25 mouse cellular contexts compared by ENCODE assay signal in the genomic region with DNA sequence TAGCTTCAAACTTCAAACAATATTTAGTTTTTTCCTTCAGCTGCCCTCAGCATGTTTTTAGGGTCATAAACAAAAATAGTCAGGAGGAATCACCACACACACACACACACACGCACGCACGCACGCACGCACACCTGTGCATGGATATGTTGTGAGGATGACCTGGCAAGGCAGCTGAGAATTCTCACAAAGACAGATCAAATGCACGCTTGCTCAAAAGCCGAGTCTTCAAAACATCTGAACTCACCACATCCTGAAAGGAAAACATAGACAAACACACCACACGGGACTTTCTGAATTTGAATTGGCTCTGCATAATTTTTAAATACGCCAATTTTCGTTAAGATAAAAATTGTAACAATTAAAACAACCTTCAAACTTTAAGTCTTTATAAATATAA. TPM values are rescaled to one million over a fixed set of nuclear protein-coding genes. Genes with fewer than 3 reads are reported as not detected.
DNase-seq lines count a peak whose midpoint lies in the region; ATAC-seq and TF ChIP-seq lines count a peak whose summit lies in the region.
"Had no signal": no experiment of that assay in that cellular context is flagged by ENCODE, and none has a peak within 500 bp of the region (broad histone marks: within the 10 kb centered on the region; RNA-seq: fewer than 3 reads in every experiment).

No protein-coding gene starts in this region.

- no peak overlapping the region for H3K27ac ChIP-seq in cerebellum, adult 2 months (ENCODE audit: insufficient read depth, low read length)
- H3K27ac ChIP-seq in forebrain, embryonic 10.5 days: no peak overlapping the region
- H3K27ac ChIP-seq: forebrain, embryonic 15.5 days; heart, adult 2 months; hindbrain, embryonic 10.5 days; hindbrain, embryonic 14.5 days had no signal

- no peak for ATAC-seq in megakaryocyte progenitor cell, adult 5-6 weeks (replicated peaks; ENCODE audit: poor library complexity)
- no peak for ATAC-seq in cerebellum, adult (ENCODE audit: insufficient number of reproducible peaks, low FRiP score, low TSS enrichment)
- ATAC-seq: activated CD4-positive, CD25-positive, alpha-beta regulatory T cell, adult 4 months; forebrain, embryonic 15.5 days had no signal

- peak; percentile 70 for DNase-seq in CD4-positive helper T cell, adult 2 months (ENCODE audit: low read depth, low spot score)
- DNase-seq in CD4-positive, CD25-positive, alpha-beta regulatory T cell, adult 2 months (ENCODE audit: low read depth, low spot score): peak; percentile 16
- peak; percentile 17 for DNase-seq in R1 (ENCODE audit: low read depth, low spot score)
- DNase-seq in naive thymus-derived CD4-positive, alpha-beta T cell, adult 2 months (ENCODE audit: low read depth): peak; percentile 64
- DNase-seq in cerebellum, adult 2 months: no peak
- DNase-seq in forebrain, embryonic 10.5 days (ENCODE audit: extremely low spot score, low spot score): no peak
- DNase-seq: adrenal gland, postnatal 14 days; cerebellum, adult 11 months; cerebellum, adult 9-10 months; cerebellum, postnatal 36 days; heart, adult 2 months; kidney, adult 11 months had no signal

- no peak for TF ChIP-seq CTCF in cerebellum, adult 2 months (IDR thresholded peaks at IDR 0.05; ENCODE audit: borderline replicate concordance, insufficient read depth, low read depth, low read length)

- no peaks in the 10 kb centered on the region for H3K27me3 ChIP-seq in cerebellum, adult 2 months (ENCODE audit: control insufficient read depth, insufficient read depth, low read length)
- H3K27me3 ChIP-seq in forebrain, embryonic 10.5 days (ENCODE audit: poor library complexity, severe bottlenecking): no peaks in the 10 kb centered on the region
- H3K27me3 ChIP-seq: forebrain, embryonic 15.5 days; heart, embryonic 12.5 days had no signal

- 92% methylated on average over 10 of the region's 10 CpGs for WGBS in cerebellum, adult 2 months
- 94% methylated on average over 10 of the region's 10 CpGs for WGBS in forebrain, embryonic 10.5 days

- no peaks in the 10 kb centered on the region for H3K9me3 ChIP-seq in forebrain, embryonic 10.5 days
- H3K9me3 ChIP-seq: forebrain, embryonic 15.5 days; G1E; heart, embryonic 12.5 days; hindbrain, embryonic 10.5 days had no signal

- H3K36me3 ChIP-seq in forebrain, embryonic 10.5 days (replicated peaks): no peaks in the 10 kb centered on the region
- H3K36me3 ChIP-seq: forebrain, embryonic 15.5 days; G1E; heart, embryonic 12.5 days; hindbrain, embryonic 10.5 days had no signal

- no peaks in the 10 kb centered on the region for H3K4me1 ChIP-seq in cerebellum, adult 2 months (ENCODE audit: control insufficient read depth, insufficient read depth, low read length)
- H3K4me1 ChIP-seq in forebrain, embryonic 10.5 days: no peaks in the 10 kb centered on the region
- H3K4me1 ChIP-seq: forebrain, embryonic 15.5 days; heart, embryonic 12.5 days had no signal

- no peak for TF ChIP-seq POLR2A in cerebellum, adult 2 months (IDR thresholded peaks at IDR 0.05; ENCODE audit: borderline replicate concordance, insufficient read depth, low read length)

- no peak overlapping the region for H3K4me3 ChIP-seq in cerebellum, adult 2 months (replicated peaks; ENCODE audit: insufficient read depth, low read depth, low read length)
- no peak overlapping the region for H3K4me3 ChIP-seq in forebrain, embryonic 10.5 days
- H3K4me3 ChIP-seq: forebrain, embryonic 15.5 days; heart, adult 2 months; heart, embryonic 12.5 days; hindbrain, embryonic 10.5 days had no signal

RNA-seq across cellular contexts. Expression of gene Foxq1, which starts 52.7 kb away (rescaled TPM):
- total RNA-seq in megakaryocyte progenitor cell, adult 5-6 weeks (2015): not detected in 2 replicates
- total RNA-seq in megakaryocyte progenitor cell, adult 5-6 weeks (2017): 0.10 TPM in 1 of 2 replicates, not detected in the other
- polyA plus RNA-seq in cerebellum, adult 2 months (2012; rRNA removed): 3.0 and 3.3 TPM in 2 replicates
- 0.59 and 0.71 TPM in 2 replicates for polyA plus RNA-seq in forebrain, embryonic 10.5 days (2016; fragmentation: Nextera tagmentation; extraction: Ambion mirVana)
- total RNA-seq: gastrocnemius, postnatal 4 days had no signal
- polyA plus RNA-seq: activated CD4-positive, CD25-positive, alpha-beta regulatory T cell, adult 4 months; G1E had no signal

RNA-seq across cellular contexts. Expression of gene A530084C06Rik, which starts 55.9 kb away (rescaled TPM):
- not detected in 2 replicates for total RNA-seq in megakaryocyte progenitor cell, adult 5-6 weeks (2015)
- total RNA-seq in megakaryocyte progenitor cell, adult 5-6 weeks (2017): not detected in 2 replicates
- polyA plus RNA-seq in cerebellum, adult 2 months (2012; rRNA removed): 0.72 and 0.87 TPM in 2 replicates
- polyA plus RNA-seq in forebrain, embryonic 10.5 days (2016; fragmentation: Nextera tagmentation; extraction: Ambion mirVana): not detected in 2 replicates
- total RNA-seq: adrenal gland, adult 18-20 months; adrenal gland, postnatal 14 days; G1E; gastrocnemius, adult 8-10 months; gastrocnemius, postnatal 4 days had no signal
- polyA plus RNA-seq: activated CD4-positive, CD25-positive, alpha-beta regulatory T cell, adult 4 months; embryonic facial prominence, embryonic 14.5 days; forebrain, embryonic 15.5 days; G1E; heart, adult 2 months; heart, embryonic 12.5 days; heart, embryonic 16.5 days; hindbrain, embryonic 10.5 days; hindbrain, embryonic 14.5 days had no signal

Comparison
In these comparisons a context has a peak if more than half of its experiments do, and no peak if none do; other contexts are left out.
1. DNase-seq: peak in CD4-positive helper T cell, adult 2 months (single experiment), CD4-positive, CD25-positive, alpha-beta regulatory T cell, adult 2 months (single experiment), R1 (single experiment) and naive thymus-derived CD4-positive, alpha-beta T cell, adult 2 months (single experiment); none in cerebellum, adult 2 months (0 of 2) and forebrain, embryonic 10.5 days (single experiment).